Mouse (Mus musculus) heart, embryonic 14.5 days (tissue): ENCODE results near the gene Anxa5. TPM values are rescaled to one million over a fixed set of nuclear protein-coding genes. Genes with fewer than 3 reads are reported as not detected.

Experiments used
- ATAC-seq: fragments of 200-750 bp; cut with Nextera tagmentation; 2 replicates; pipeline ENCODE4 v1.8.0; 2017; ENCODE audit warnings: low read depth, moderate TSS enrichment; ENCODE audit not compliant: insufficient number of reproducible peaks, insufficient read depth, low FRiP score
- H3K27ac ChIP-seq, 2 experiments: fragments of 200-500 bp in 1 of 2; fragments of 300-500 bp in 1 of 2; sonication (generic) in 1 of 2; replicated peaks in 1 of 2; 2 replicates each; pipeline ENCODE4 v1.5.1; 2012 to 2014; ENCODE audit warnings: low read depth in 2 of 2, low read length in 2 of 2, control low read depth in 1 of 2, mild to moderate bottlenecking in 1 of 2, mixed read lengths in 1 of 2; ENCODE audit not compliant: control insufficient read depth in 1 of 2, insufficient read depth in 1 of 2
- H3K27me3 ChIP-seq: fragments of 300-500 bp; sonication (generic); 2 replicates; pipeline ENCODE4 v1.6.1; 2014; ENCODE audit warnings: mild to moderate bottlenecking, low read length, control low read depth; ENCODE audit not compliant: control insufficient read depth, insufficient read depth
- H3K36me3 ChIP-seq: fragments of 300-500 bp; sonication (generic); 2 replicates; pipeline ENCODE4 v1.6.1; 2014; ENCODE audit warnings: mild to moderate bottlenecking, control low read depth, low read length, mixed read lengths; ENCODE audit not compliant: control insufficient read depth, insufficient read depth
- H3K4me1 ChIP-seq, 2 experiments: fragments of 200-500 bp in 1 of 2; fragments of 300-500 bp in 1 of 2; sonication (generic) in 1 of 2; 2 replicates each; pipeline ENCODE4 v1.6.1; 2012 to 2014; ENCODE audit warnings: low read length in 2 of 2, control low read depth in 1 of 2, mixed read lengths in 1 of 2; ENCODE audit not compliant: control insufficient read depth in 2 of 2, insufficient read depth in 2 of 2
- H3K4me2 ChIP-seq: fragments of 300-500 bp; sonication (generic); 2 replicates; pipeline ENCODE4 v1.6.1; 2014; ENCODE audit warnings: mild to moderate bottlenecking, low read length
- H3K4me3 ChIP-seq, 2 experiments: fragments of 200-500 bp in 1 of 2; fragments of 300-500 bp in 1 of 2; sonication (generic) in 1 of 2; 2 replicates each; pipeline ENCODE4 v1.5.1; 2012 to 2014; ENCODE audit warnings: low read length in 2 of 2, mild to moderate bottlenecking in 2 of 2, control low read depth in 1 of 2, low read depth in 1 of 2, moderate library complexity in 1 of 2; ENCODE audit not compliant: control insufficient read depth in 1 of 2, insufficient read depth in 1 of 2
- H3K9ac ChIP-seq: fragments of 300-500 bp; sonication (generic); 2 replicates; pipeline ENCODE4 v1.6.1; 2014; ENCODE audit warnings: mild to moderate bottlenecking, low read length
- H3K9me3 ChIP-seq: fragments of 300-500 bp; sonication (generic); 2 replicates; pipeline ENCODE4 v1.6.1; 2016; ENCODE audit warnings: low read length, control low read depth; ENCODE audit not compliant: control insufficient read depth
- WGBS: fragments of 180-500 bp; shearing (Covaris S2); extraction: QIAGEN DNeasy Blood & Tissue Kit; methylation state at CpG from one replicate; pipeline ENCODE4 v1.1.7; 2014; 5-methylcytosine and 5-hydroxymethylcytosine counted together
- polyA plus RNA-seq: library from polyadenylated mRNA; unstranded; fragments of >200 nt; fragmentation: Nextera tagmentation; extraction: Ambion mirVana; gene quantifications from 2 replicates; pipeline ENCODE4 v1.2.1, GENCODE M21; 2014

The Anxa5 gene
- polyA plus RNA-seq: 374 and 393 TPM in 2 replicates

GRCm38 (mm10) chr3:36475532-36476087 lies at the start of gene Anxa5, which contains the start of gene 1810062G17Rik:
Gene Anxa5, minus strand, starts transcription at chr3:36475894.
Gene 1810062G17Rik, plus strand, starts transcription at chr3:36475937.
- peak within 1 kb of the TSS; percentile 91 to 96 for H3K27ac ChIP-seq
- 0% methylated on average over 32 of the region's 32 CpGs for WGBS
- no peaks in the 10 kb centered on the region for H3K9me3 ChIP-seq
- H3K9ac ChIP-seq: peak within 1 kb of the TSS; percentile 93
- peak within 1 kb of the TSS; percentile 86 to 91 for H3K4me3 ChIP-seq
- H3K36me3 ChIP-seq: peaks cover 4% of the 10 kb centered on the region; the same call in 1 of the 2 replicates
- H3K27me3 ChIP-seq: no peaks in the 10 kb centered on the region
- H3K4me1 ChIP-seq: peaks cover 18 to 41% of the 10 kb centered on the region in 2 experiments
- peak; percentile 99 for ATAC-seq
- H3K4me2 ChIP-seq: peak within 1 kb of the TSS; percentile 78

GRCm38 (mm10) chr3:36524466-36524865 lies 48.8 kb upstream of the Anxa5 start:
- Histone ChIP-seq H3K4me2 (no peak overlapping the region), H3K9me3 (no peaks in the 10 kb centered on the region), H3K27ac (no peak overlapping the region), H3K36me3 (no peaks in the 10 kb centered on the region), H3K27me3 (peaks cover 22% of the 10 kb centered on the region), H3K9ac (no peak overlapping the region), H3K4me3 (no peak overlapping the region), H3K4me1 (peaks cover 2 to 3% of the 10 kb centered on the region in 2 experiments; a peak in 3 of 4 replicates)
- ATAC-seq: no peak
- 43% methylated on average over 3 of the region's 3 CpGs for WGBS

GRCm38 (mm10) chr3:36522137-36522536 lies 46.4 kb upstream of the Anxa5 start:
- no peak overlapping the region for H3K9ac ChIP-seq
- no peaks in the 10 kb centered on the region for H3K36me3 ChIP-seq
- H3K27ac ChIP-seq: no peak overlapping the region
- H3K4me2 ChIP-seq: no peak overlapping the region
- no peaks in the 10 kb centered on the region for H3K9me3 ChIP-seq
- peaks cover 22% of the 10 kb centered on the region for H3K27me3 ChIP-seq
- WGBS: 19% methylated on average over 4 of the region's 4 CpGs
- no peak overlapping the region for H3K4me3 ChIP-seq
- ATAC-seq: no peak
- H3K4me1 ChIP-seq: peaks cover 2 to 3% of the 10 kb centered on the region in 2 experiments; a peak in 3 of 4 replicates

GRCm38 (mm10) chr3:36521073-36522060 lies 45.7 kb upstream of the Anxa5 start, which contains the start of gene Gm11549:
Gene Gm11549, minus strand, starts transcription at chr3:36521813.
- Histone ChIP-seq H3K4me1 (peaks cover 2 to 3% of the 10 kb centered on the region in 2 experiments; a peak in 3 of 4 replicates), H3K27ac (no peak within 1 kb of the TSS), H3K36me3 (no peaks in the 10 kb centered on the region), H3K4me2 (peak within 1 kb of the TSS; percentile 99), H3K9ac (peak within 1 kb of the TSS; percentile 75), H3K27me3 (peaks cover 22% of the 10 kb centered on the region), H3K9me3 (no peaks in the 10 kb centered on the region), H3K4me3 (peak within 1 kb of the TSS; percentile 47 to 58)
- WGBS: 2% methylated on average over 51 of the region's 51 CpGs
- no peak for ATAC-seq

- ATAC-seq: no peak
- 81% methylated on average over 9 of the region's 9 CpGs for WGBS
- Histone ChIP-seq H3K4me3 (no peak overlapping the region), H3K36me3 (no peaks in the 10 kb centered on the region), H3K4me2 (no peak overlapping the region), H3K4me1 (peaks cover 0 to 2% of the 10 kb centered on the region in 2 experiments; a peak in 2 of 4 replicates), H3K9ac (no peak overlapping the region), H3K27me3 (peaks cover 12% of the 10 kb centered on the region), H3K27ac (no peak overlapping the region), H3K9me3 (no peaks in the 10 kb centered on the region)
These were observed 40.5 kb upstream of the Anxa5 start for GRCm38 (mm10) chr3:36516196-36516595.

GRCm38 (mm10) chr3:36511491-36511890 lies 35.8 kb upstream of the Anxa5 start:
- Histone ChIP-seq H3K36me3 (no peaks in the 10 kb centered on the region), H3K4me3 (no peak overlapping the region), H3K27ac (no peak overlapping the region), H3K4me1 (no peaks in the 10 kb centered on the region), H3K4me2 (no peak overlapping the region), H3K27me3 (no peaks in the 10 kb centered on the region), H3K9me3 (no peaks in the 10 kb centered on the region), H3K9ac (no peak overlapping the region)
- 70% methylated on average over 6 of the region's 6 CpGs for WGBS
- no peak for ATAC-seq

GRCm38 (mm10) chr3:36505809-36506735 lies 30.4 kb upstream of the Anxa5 start:
- no peak overlapping the region for H3K27ac ChIP-seq
- ATAC-seq: no peak
- 64% methylated on average over 10 of the region's 10 CpGs for WGBS

More at GRCm38 (mm10) chr3:36505809-36506735, 30.4 kb upstream of the Anxa5 start:
- Histone ChIP-seq H3K9me3 (no peaks in the 10 kb centered on the region), H3K4me1 (no peaks in the 10 kb centered on the region), H3K36me3 (no peaks in the 10 kb centered on the region), H3K9ac (no peak overlapping the region), H3K4me3 (no peak overlapping the region), H3K27me3 (no peaks in the 10 kb centered on the region), H3K4me2 (no peak overlapping the region)
